Mouse (Mus musculus) liver, embryonic 14.5 days (tissue): ENCODE data around the gene Capn6.

Experiments
- CTCF ChIP-seq: IDR thresholded peaks from 2 replicates; pipeline ENCODE4 v1.5.1; 2016; ENCODE audit warnings: antibody characterized with exemption, low read depth, control low read depth
- EP300 ChIP-seq: IDR thresholded peaks from 2 replicates; pipeline ENCODE4 v1.6.1; 2016; ENCODE audit warnings: antibody characterized with exemption, low read depth

DNA sequence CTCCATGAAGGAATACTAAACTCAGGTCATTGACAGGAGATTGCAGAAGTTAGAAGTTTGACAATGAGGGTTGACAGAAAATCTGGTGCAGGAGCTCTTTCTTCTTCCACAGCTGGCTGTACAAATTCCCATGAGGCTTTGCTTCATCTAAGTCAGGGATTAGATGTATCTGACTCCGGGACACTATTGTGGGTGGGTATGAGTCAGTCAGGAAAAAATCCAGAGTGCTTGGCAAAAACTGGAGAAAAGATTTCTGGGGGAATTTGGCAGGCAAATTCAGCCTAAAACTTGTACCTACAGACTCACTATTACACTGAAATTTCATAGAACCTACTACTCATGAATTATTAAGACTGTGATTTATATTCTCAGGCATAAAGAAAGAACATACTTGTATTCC is 11.3 kb downstream of the Capn6 start:
- TF ChIP-seq EP300 (no peak), CTCF (no peak)
